Mouse (Mus musculus) kidney, adult 2 months (tissue): Measurements from ENCODE around the gene Spryd3.

Experiments used
- CTCF ChIP-seq: fragments of 200-500 bp; conservative IDR thresholded peaks from 2 replicates; pipeline ENCODE4 v1.5.1; 2011; ENCODE audit warnings: low read depth, mild to moderate bottlenecking, control low read depth, low read length, moderate library complexity, mixed read lengths; ENCODE audit not compliant: insufficient read depth, insufficient read length
- POLR2A ChIP-seq: fragments of 200-500 bp; IDR thresholded peaks from one replicate; pipeline ENCODE4 v1.6.1; 2011; ENCODE audit warnings: low read depth, low read length, control low read depth

DNA sequence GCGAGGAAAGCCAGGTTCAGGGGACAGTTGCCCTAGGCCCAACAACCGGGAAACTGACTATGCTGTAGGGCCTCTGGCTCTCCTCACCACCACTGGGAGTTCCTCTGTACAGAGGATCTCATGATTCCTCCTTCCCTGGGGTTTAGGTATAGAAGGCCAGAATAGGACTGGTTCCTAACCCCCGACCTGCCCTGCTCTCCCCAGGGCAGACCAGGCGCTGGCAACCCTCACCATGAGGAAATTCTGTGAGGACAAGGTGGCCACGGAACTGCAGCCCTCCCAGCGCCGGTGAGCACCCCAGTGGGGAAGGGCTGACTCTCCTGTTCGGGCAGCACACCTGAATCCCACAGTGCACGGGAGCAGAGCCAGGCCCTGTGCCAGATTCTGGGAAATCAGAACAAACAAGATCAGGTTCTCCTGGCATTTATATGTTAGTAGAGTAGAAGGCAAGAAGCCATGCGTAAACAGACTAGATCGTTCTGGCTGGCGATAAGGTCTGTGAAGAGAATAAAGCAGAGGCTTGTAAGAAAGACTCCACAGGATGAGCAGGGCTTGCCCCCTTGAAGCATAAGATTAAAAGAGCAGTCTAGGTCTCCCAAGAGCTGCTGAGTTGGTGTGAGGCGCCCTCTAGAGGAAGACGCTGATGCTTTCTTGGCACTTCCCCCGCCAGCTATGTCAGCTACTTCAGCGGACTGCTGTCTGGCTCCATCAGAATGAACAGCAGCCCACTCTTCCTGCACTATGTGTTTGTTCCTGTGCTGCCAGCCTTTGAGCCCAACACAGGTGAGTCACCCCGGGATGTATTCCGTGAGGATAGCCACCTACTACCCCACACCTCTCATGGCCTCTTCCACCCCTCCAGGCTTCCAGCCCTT lies 27.1 kb downstream of the Spryd3 start:
- TF ChIP-seq CTCF (peak; percentile 75), POLR2A (no peak)
